Mouse (Mus musculus) heart, postnatal 0 days (tissue): ENCODE data around the gene Gm49384. TPM values are rescaled to one million over a fixed set of nuclear protein-coding genes. Genes with fewer than 3 reads are reported as not detected.
A peak's percentile ranks its signal among the peaks of the same experiment; 100 is the strongest.

Experiments used
- ATAC-seq: fragments of 200-750 bp; cut with Nextera tagmentation; 2 replicates; pipeline ENCODE4 v1.8.0; 2017; ENCODE audit warnings: low read depth, moderate number of reproducible peaks, moderate library complexity; ENCODE audit not compliant: insufficient read depth
- DNase-seq: peaks from one replicate; pipeline ENCODE4 v3.0.0-alpha.2; 2016; ENCODE audit warnings: low spot score
- H3K27ac ChIP-seq: fragments of 300-500 bp; sonication (generic); 2 replicates; pipeline ENCODE4 v1.5.1; 2014; ENCODE audit warnings: low read depth, mild to moderate bottlenecking
- H3K27me3 ChIP-seq: fragments of 300-500 bp; sonication (generic); 2 replicates; pipeline ENCODE4 v1.6.1; 2014; ENCODE audit warnings: low read length, mixed read lengths; ENCODE audit not compliant: control insufficient read depth, insufficient read depth
- H3K36me3 ChIP-seq: fragments of 300-500 bp; sonication (generic); replicated peaks from 2 replicates; pipeline ENCODE4 v1.6.1; 2014; ENCODE audit warnings: low read length, mixed read lengths; ENCODE audit not compliant: control insufficient read depth, insufficient read depth
- H3K4me1 ChIP-seq: fragments of 300-500 bp; sonication (generic); 2 replicates; pipeline ENCODE4 v1.6.1; 2014; ENCODE audit warnings: antibody characterized with exemption; ENCODE audit not compliant: control insufficient read depth, insufficient read depth
- H3K4me2 ChIP-seq: fragments of 300-500 bp; sonication (generic); 2 replicates; pipeline ENCODE4 v1.6.1; 2014; ENCODE audit warnings: low read depth, mild to moderate bottlenecking, low read length, moderate library complexity
- H3K4me3 ChIP-seq: fragments of 300-500 bp; sonication (generic); 2 replicates; pipeline ENCODE4 v1.5.1; 2014; ENCODE audit warnings: low read depth, low read length
- H3K9ac ChIP-seq: fragments of 300-500 bp; sonication (generic); replicated peaks from 2 replicates; pipeline ENCODE4 v1.6.1; 2014; ENCODE audit warnings: low read depth, low read length, mixed read lengths
- H3K9me3 ChIP-seq: fragments of 300-500 bp; sonication (generic); replicated peaks from 2 replicates; pipeline ENCODE4 v1.6.1; 2016; ENCODE audit warnings: low read length; ENCODE audit not compliant: control insufficient read depth
- CTCF ChIP-seq: IDR thresholded peaks from 2 replicates; pipeline ENCODE4 v1.5.1; 2016; ENCODE audit warnings: antibody characterized with exemption, control low read depth, low read depth
- EP300 ChIP-seq: IDR thresholded peaks from 2 replicates; pipeline ENCODE4 v1.6.1; 2016; ENCODE audit warnings: antibody characterized with exemption, low read depth
- WGBS: fragments of 180-500 bp; shearing (Covaris S2); extraction: QIAGEN DNeasy Blood & Tissue Kit; methylation state at CpG from one replicate; pipeline ENCODE4 v1.1.7; 2014; 5-methylcytosine and 5-hydroxymethylcytosine counted together
- polyA plus RNA-seq: library from polyadenylated mRNA; unstranded; fragments of >200 nt; fragmentation: Nextera tagmentation; extraction: Ambion mirVana; gene quantifications from 2 replicates; pipeline ENCODE4 v1.2.1, GENCODE M21; 2015
- total RNA-seq: library from RNA; depleted of rRNA; stranded (reverse); fragments of >200 nt; gene quantifications from 2 replicates; pipeline ENCODE4 v1.2.3, GENCODE M21; 2014; ENCODE audit warnings: low replicate concordance

The Gm49384 gene
- total and polyA plus RNA-seq, 2 experiments from 2014 or later: 5.5 to 7.1 TPM

GRCm38 (mm10) chr12:69192637-69193036, 11.4 kb downstream of the Gm49384 start:
- no peak for ATAC-seq

GRCm38 (mm10) chr12:69191396-69191795, 12.7 kb downstream of the Gm49384 start:
- no peak for DNase-seq
- TF ChIP-seq CTCF (no peak), EP300 (no peak)
- H3K4me1 ChIP-seq: peaks cover 13% of the 10 kb centered on the region
- ATAC-seq: no peak
- no peak overlapping the region for H3K27ac ChIP-seq
- no peak overlapping the region for H3K9ac ChIP-seq
- H3K4me3 ChIP-seq: no peak overlapping the region
- no peaks in the 10 kb centered on the region for H3K27me3 ChIP-seq
- no peaks in the 10 kb centered on the region for H3K9me3 ChIP-seq
- H3K36me3 ChIP-seq: peaks cover 22% of the 10 kb centered on the region; the same call in 1 of the 2 replicates
- WGBS: 85% methylated on average over 5 of the region's 5 CpGs
- no peak overlapping the region for H3K4me2 ChIP-seq

More at GRCm38 (mm10) chr12:69192637-69193036, 11.4 kb downstream of the Gm49384 start:
- Histone ChIP-seq H3K9me3 (no peaks in the 10 kb centered on the region), H3K4me3 (no peak overlapping the region), H3K4me2 (no peak overlapping the region), H3K27ac (no peak overlapping the region), H3K9ac (no peak overlapping the region), H3K36me3 (0 out of 2 replicates have a peak, but pooled peaks cover 15% of the 10 kb centered on the region), H3K27me3 (no peaks in the 10 kb centered on the region), H3K4me1 (peaks cover 4% of the 10 kb centered on the region; the same call in 1 of the 2 replicates)
- TF ChIP-seq CTCF (no peak), EP300 (no peak)
- 82% methylated on average over 2 of the region's 2 CpGs for WGBS
- no peak for DNase-seq

GRCm38 (mm10) chr12:69190522-69190921, 13.5 kb downstream of the Gm49384 start:
- DNase-seq (no peak), ATAC-seq (peak; percentile 41; the same call in 1 of the 2 replicates)
- peaks cover 22% of the 10 kb centered on the region; the same call in 1 of the 2 replicates for H3K36me3 ChIP-seq
- H3K4me1 ChIP-seq: peaks cover 12% of the 10 kb centered on the region
- no peak overlapping the region for H3K4me3 ChIP-seq
- no peaks in the 10 kb centered on the region for H3K9me3 ChIP-seq
- H3K27me3 ChIP-seq: no peaks in the 10 kb centered on the region
- TF ChIP-seq CTCF (peak; percentile 36), EP300 (no peak)
- peak overlapping the region; percentile 47; the same call in 1 of the 2 replicates for H3K27ac ChIP-seq
- WGBS: 100% methylated on average over 1 of the region's 1 CpGs
- H3K4me2 ChIP-seq: no peak overlapping the region
- no peak overlapping the region for H3K9ac ChIP-seq

GRCm38 (mm10) chr12:69190074-69190473, 14.0 kb downstream of the Gm49384 start:
- ATAC-seq: peak; percentile 57; the same call in 1 of the 2 replicates
- no peak overlapping the region for H3K4me3 ChIP-seq
- H3K4me2 ChIP-seq: no peak overlapping the region
- DNase-seq: no peak
- H3K27me3 ChIP-seq: no peaks in the 10 kb centered on the region
- peaks cover 22% of the 10 kb centered on the region; the same call in 1 of the 2 replicates for H3K36me3 ChIP-seq
- peak overlapping the region; percentile 47 for H3K27ac ChIP-seq
- WGBS: 47% methylated on average over 9 of the region's 9 CpGs
- TF ChIP-seq CTCF (no peak), EP300 (no peak)
- peaks cover 16% of the 10 kb centered on the region for H3K4me1 ChIP-seq
- no peaks in the 10 kb centered on the region for H3K9me3 ChIP-seq
- no peak overlapping the region for H3K9ac ChIP-seq

GRCm38 (mm10) chr12:69186811-69187471, 17.1 kb downstream of the Gm49384 start:
- no peak overlapping the region for H3K9ac ChIP-seq
- H3K27ac ChIP-seq: 0 out of 2 replicates have a peak overlapping the region, but pooled peaks have one; percentile 20
- H3K4me2 ChIP-seq: no peak overlapping the region
- no peaks in the 10 kb centered on the region for H3K27me3 ChIP-seq
- no peak for ATAC-seq
- H3K4me3 ChIP-seq: no peak overlapping the region
- H3K9me3 ChIP-seq: no peaks in the 10 kb centered on the region
- H3K4me1 ChIP-seq: peaks cover 21% of the 10 kb centered on the region
- 50% methylated on average over 5 of the region's 5 CpGs for WGBS
- peaks cover 22% of the 10 kb centered on the region; the same call in 1 of the 2 replicates for H3K36me3 ChIP-seq
- no peak for DNase-seq
- TF ChIP-seq EP300 (no peak), CTCF (no peak)
